Mouse (Mus musculus) liver, embryonic 11.5 days (tissue): ENCODE measurements around the gene Tent5b. TPM values are rescaled to one million over a fixed set of nuclear protein-coding genes. Genes with fewer than 3 reads are reported as not detected.

ENCODE experiments used
- ATAC-seq: fragments of 200-750 bp; cut with Nextera tagmentation; replicated peaks from 2 replicates; pipeline ENCODE4 v1.8.0; 2017; ENCODE audit warnings: moderate number of reproducible peaks, mild to moderate bottlenecking, moderate TSS enrichment, moderate library complexity; ENCODE audit not compliant: low FRiP score
- DNase-seq: peaks from one replicate; pipeline ENCODE4 v3.0.0-alpha.2; 2017; ENCODE audit warnings: low spot score
- H3K27ac ChIP-seq: fragments of 300-500 bp; sonication (generic); 2 replicates; pipeline ENCODE4 v1.5.1; 2014; ENCODE audit warnings: mild to moderate bottlenecking, low read depth, low read length, control low read depth
- H3K27me3 ChIP-seq: fragments of 300-500 bp; sonication (generic); replicated peaks from 2 replicates; pipeline ENCODE4 v1.6.1; 2014; ENCODE audit warnings: low read length, mixed read lengths; ENCODE audit not compliant: control insufficient read depth, insufficient read depth
- H3K36me3 ChIP-seq: fragments of 300-500 bp; sonication (generic); 2 replicates; pipeline ENCODE4 v1.6.1; 2014; ENCODE audit warnings: mild to moderate bottlenecking, low read length, moderate library complexity, mixed read lengths; ENCODE audit not compliant: control insufficient read depth, insufficient read depth
- H3K4me1 ChIP-seq: fragments of 300-500 bp; sonication (generic); replicated peaks from 2 replicates; pipeline ENCODE4 v1.6.1; 2014; ENCODE audit warnings: low read length, mixed read lengths; ENCODE audit not compliant: control insufficient read depth, insufficient read depth
- H3K4me2 ChIP-seq: fragments of 300-500 bp; sonication (generic); 2 replicates; pipeline ENCODE4 v1.6.1; 2014; ENCODE audit warnings: mild to moderate bottlenecking, control low read depth, moderate library complexity
- H3K4me3 ChIP-seq: fragments of 300-500 bp; sonication (generic); 2 replicates; pipeline ENCODE4 v1.5.1; 2014; ENCODE audit warnings: low read depth, low read length, control low read depth
- H3K9ac ChIP-seq: fragments of 300-500 bp; sonication (generic); 2 replicates; pipeline ENCODE4 v1.6.1; 2014; ENCODE audit warnings: low read depth, low read length, control low read depth
- H3K9me3 ChIP-seq: fragments of 300-500 bp; sonication (generic); 2 replicates; pipeline ENCODE4 v1.6.1; 2016; ENCODE audit warnings: low read length, inconsistent platforms, mixed read lengths; ENCODE audit not compliant: control insufficient read depth
- WGBS: fragments of 180-500 bp; shearing (Covaris S2); extraction: QIAGEN DNeasy Blood & Tissue Kit; methylation state at CpG from one replicate; pipeline ENCODE4 v1.1.7; 2014; 5-methylcytosine and 5-hydroxymethylcytosine counted together
- polyA plus RNA-seq: library from polyadenylated mRNA; unstranded; fragments of >200 nt; fragmentation: Nextera tagmentation; extraction: Ambion mirVana; gene quantifications from 2 replicates; pipeline ENCODE4 v1.2.1, GENCODE M21; 2014

Tent5b gene
- polyA plus RNA-seq, 1 experiment from 2014 or later, result not detected

DNA sequence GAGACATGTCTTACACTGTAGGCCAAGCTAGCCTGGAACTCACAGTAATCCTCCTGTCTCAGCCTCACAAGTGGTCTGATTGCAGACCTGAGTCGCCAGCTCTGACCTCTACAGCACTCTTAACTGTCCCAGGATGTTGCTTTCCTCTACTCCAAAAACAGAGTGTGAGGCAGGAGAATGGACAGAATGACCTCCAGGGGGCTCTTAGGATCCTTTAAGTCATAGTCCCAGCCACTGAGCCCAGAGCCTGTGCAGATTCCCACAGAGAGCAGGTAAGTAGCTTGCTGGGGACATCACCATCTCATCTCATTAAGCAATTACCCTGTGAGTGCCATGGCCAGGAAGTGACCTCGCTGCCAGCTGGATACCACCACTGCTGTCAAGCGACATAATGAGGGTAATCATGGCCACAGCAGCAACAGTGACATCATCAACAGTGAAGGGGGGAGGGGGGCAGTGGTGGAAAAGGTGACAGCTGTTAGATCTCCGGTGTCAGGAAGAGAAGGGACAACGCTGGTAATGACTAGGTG lies 19.1 kb upstream of the Tent5b start:
- Histone ChIP-seq H3K4me3 (no peak overlapping the region), H3K9ac (no peak overlapping the region), H3K27ac (no peak overlapping the region), H3K27me3 (no peaks in the 10 kb centered on the region), H3K4me1 (peaks cover 9% of the 10 kb centered on the region), H3K4me2 (no peak overlapping the region), H3K36me3 (no peaks in the 10 kb centered on the region), H3K9me3 (no peaks in the 10 kb centered on the region)
- ATAC-seq, result no peak
- DNase-seq, result no peak
- WGBS, result 43% methylated on average over 5 of the region's 5 CpGs

DNA sequence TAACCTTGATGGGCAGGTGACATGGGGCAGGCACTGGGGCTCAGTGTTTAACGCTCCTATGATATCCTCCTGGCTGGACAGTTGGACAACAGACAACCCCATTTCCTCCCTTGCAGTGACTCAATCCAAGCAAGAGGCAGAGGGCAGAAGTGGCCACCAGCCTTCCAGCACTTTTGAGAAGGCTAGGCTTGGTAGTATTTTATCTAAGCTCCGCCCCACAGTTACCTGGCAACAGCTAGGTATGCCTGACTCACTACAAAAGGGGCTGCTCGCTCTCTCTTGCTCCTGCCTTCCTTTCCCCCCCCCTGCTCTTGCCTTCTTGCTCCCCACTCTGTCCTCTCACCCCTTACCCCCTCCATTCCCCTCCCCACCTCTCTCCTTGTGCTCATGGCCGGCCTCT lies 18.6 kb upstream of the Tent5b start:
- no peak for DNase-seq
- Histone ChIP-seq H3K9me3 (no peaks in the 10 kb centered on the region), H3K4me1 (peaks cover 9% of the 10 kb centered on the region), H3K27ac (no peak overlapping the region), H3K27me3 (no peaks in the 10 kb centered on the region), H3K4me3 (no peak overlapping the region), H3K36me3 (no peaks in the 10 kb centered on the region), H3K9ac (no peak overlapping the region), H3K4me2 (no peak overlapping the region)
- WGBS, result 69% methylated on average over 4 of the region's 4 CpGs
- ATAC-seq, result no peak

DNA sequence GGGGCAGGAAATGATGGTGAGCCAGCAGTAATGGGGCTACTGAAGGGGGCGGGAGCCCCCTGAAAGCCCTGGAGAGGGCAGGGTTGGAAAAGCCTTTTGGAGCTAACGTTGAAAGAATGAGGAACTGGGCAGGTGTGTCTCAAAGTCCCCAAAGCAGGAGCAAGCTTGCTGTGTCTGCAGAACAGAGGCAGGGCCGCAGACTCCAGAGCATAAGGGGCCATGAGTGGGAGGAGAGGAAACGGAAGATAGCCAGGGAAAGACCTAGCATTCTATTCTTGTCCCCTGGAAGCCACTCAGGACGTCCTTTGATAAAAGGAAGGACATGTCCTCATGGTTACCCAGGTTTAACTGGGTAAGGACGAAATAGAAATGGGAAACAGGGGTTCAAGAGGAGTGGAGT lies 16.7 kb upstream of the Tent5b start:
- H3K4me3 ChIP-seq, result no peak overlapping the region
- H3K9ac ChIP-seq, result no peak overlapping the region
- ATAC-seq (no peak), DNase-seq (no peak)
- no peaks in the 10 kb centered on the region for H3K27me3 ChIP-seq
- H3K4me2 ChIP-seq, result no peak overlapping the region
- H3K27ac ChIP-seq, result peak overlapping the region; percentile 55; the same call in 1 of the 2 replicates
- WGBS, result 38% methylated on average over 6 of the region's 6 CpGs
- H3K9me3 ChIP-seq, result no peaks in the 10 kb centered on the region
- H3K36me3 ChIP-seq, result no peaks in the 10 kb centered on the region
- H3K4me1 ChIP-seq, result peaks cover 6% of the 10 kb centered on the region

DNA sequence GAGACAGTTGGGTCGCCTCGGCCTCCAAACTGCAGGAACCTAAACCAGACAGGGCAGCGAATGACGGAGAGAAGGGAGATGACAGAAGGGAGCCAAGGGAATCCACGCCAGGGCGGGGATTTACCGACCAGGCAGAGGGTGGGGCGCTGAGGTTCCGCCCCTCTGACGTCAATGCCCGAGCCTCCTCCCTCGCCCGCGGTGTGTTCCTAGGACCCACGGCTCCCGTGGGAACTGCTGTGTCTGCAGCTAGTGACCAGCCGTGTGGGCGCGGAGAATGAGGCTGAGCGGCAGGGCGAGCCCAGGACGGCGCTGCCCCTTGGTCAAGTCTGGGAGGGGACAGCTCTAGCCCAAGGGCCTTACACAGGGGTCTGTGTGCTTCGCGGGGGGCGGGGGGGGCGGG lies 11.9 kb upstream of the Tent5b start:
- ATAC-seq, result no peak; the same call in 1 of the 2 replicates
- Histone ChIP-seq H3K4me2 (peak overlapping the region; percentile 69), H3K4me3 (peak overlapping the region; percentile 45), H3K9ac (no peak overlapping the region; the same call in 1 of the 2 replicates), H3K36me3 (no peaks in the 10 kb centered on the region), H3K27me3 (peaks cover 14% of the 10 kb centered on the region), H3K9me3 (peaks cover 4% of the 10 kb centered on the region; the same call in 1 of the 2 replicates), H3K4me1 (peaks cover 7% of the 10 kb centered on the region), H3K27ac (no peak overlapping the region)
- DNase-seq, result peak; percentile 62
- WGBS, result under 1% methylated on average over 27 of the region's 27 CpGs

DNA sequence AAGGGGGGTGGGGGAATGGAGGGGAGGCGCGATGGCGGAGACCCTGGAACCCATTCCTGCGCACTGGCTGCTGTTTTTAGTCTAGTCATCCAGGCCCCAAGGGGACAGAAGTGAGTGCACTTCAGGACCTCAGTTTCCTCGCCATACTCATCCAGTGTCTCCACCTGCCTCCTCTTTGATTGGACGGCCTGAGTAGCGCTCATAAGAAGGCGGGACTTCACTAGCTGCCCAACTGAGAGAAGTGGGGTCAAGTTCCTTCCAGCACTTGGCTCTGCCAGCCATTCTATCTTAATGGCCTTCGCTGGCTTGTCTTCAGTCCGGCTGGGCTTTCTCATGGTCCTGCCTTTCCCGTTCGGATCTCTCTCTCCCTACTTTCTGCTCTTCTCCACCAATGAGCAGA lies 10.8 kb upstream of the Tent5b start:
- 24% methylated on average over 12 of the region's 12 CpGs for WGBS
- Histone ChIP-seq H3K36me3 (no peaks in the 10 kb centered on the region), H3K9me3 (peaks cover 4% of the 10 kb centered on the region; the same call in 1 of the 2 replicates), H3K27me3 (peaks cover 14% of the 10 kb centered on the region), H3K4me3 (no peak overlapping the region), H3K4me1 (peaks cover 6% of the 10 kb centered on the region; the same call in 1 of the 2 replicates), H3K27ac (no peak overlapping the region), H3K4me2 (peak overlapping the region; percentile 69), H3K9ac (no peak overlapping the region)
- ATAC-seq (no peak), DNase-seq (no peak)

DNA sequence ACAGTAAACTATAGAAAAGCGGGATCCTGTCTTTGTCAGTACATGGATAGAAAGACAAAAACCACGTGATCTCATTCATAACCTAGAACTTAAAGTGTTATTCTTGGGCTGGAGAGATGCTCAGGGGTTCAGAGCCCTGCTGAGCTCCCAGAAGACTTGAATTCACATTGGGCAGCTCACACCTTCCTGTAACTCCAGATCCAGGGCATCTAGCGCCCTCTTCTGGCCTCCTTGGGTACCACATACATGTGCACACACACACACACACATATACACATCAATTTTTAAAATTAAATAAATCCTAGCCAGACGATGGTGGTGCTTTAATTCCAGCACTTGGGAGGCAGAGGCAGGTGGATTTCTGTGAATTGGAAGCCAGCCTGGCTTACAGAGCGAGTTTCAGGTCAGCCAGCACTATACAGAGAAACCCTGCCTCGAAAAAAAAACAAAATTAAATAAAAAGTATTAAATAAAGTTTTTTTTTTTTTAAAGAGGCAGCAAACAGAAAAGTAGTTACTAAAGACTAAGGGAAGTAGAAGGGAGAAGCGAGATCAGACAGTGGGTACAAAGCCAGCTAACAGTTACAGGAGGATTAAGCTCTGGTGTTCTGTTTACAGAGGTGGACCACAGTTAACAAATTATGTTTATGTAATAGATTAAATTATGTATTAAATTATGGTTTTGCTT lies 8.7 kb upstream of the Tent5b start:
- Histone ChIP-seq H3K36me3 (no peaks in the 10 kb centered on the region), H3K27ac (no peak overlapping the region), H3K9ac (no peak overlapping the region), H3K4me3 (no peak overlapping the region), H3K27me3 (peaks cover 20% of the 10 kb centered on the region), H3K4me2 (no peak overlapping the region), H3K4me1 (peaks cover 6% of the 10 kb centered on the region; the same call in 1 of the 2 replicates), H3K9me3 (peaks cover 4% of the 10 kb centered on the region; the same call in 1 of the 2 replicates)
- ATAC-seq (no peak), DNase-seq (no peak)
- WGBS, result 77% methylated on average over 7 of the region's 7 CpGs

DNA sequence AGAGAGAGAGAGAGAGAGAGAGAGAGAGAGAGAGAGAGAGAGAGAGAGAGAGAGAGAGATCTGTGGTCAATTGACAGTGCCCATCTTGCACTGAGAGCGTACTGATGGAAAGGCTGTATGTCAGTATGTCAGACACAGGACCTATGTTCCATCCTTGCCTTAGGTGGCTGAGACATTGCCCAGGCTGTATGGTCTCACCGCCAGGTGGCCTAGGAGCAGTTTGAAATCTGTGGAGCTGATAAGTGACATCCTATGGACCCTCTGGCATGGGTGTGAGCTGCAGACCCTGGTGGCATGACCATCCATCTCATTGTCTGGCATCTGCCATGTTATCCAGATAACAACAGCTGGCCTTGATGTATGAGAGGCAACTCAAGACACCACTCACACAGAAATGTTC lies 6.1 kb upstream of the Tent5b start:
- ATAC-seq (no peak), DNase-seq (no peak)
- H3K27ac ChIP-seq, result no peak overlapping the region
- peaks cover 3% of the 10 kb centered on the region; the same call in 1 of the 2 replicates for H3K4me1 ChIP-seq
- H3K4me3 ChIP-seq, result no peak overlapping the region
- no peak overlapping the region for H3K4me2 ChIP-seq
- 37% methylated on average over 2 of the region's 2 CpGs for WGBS
- no peak overlapping the region for H3K9ac ChIP-seq
- peaks cover 30% of the 10 kb centered on the region for H3K27me3 ChIP-seq
- peaks cover 4% of the 10 kb centered on the region; the same call in 1 of the 2 replicates for H3K9me3 ChIP-seq
- no peaks in the 10 kb centered on the region for H3K36me3 ChIP-seq

DNA sequence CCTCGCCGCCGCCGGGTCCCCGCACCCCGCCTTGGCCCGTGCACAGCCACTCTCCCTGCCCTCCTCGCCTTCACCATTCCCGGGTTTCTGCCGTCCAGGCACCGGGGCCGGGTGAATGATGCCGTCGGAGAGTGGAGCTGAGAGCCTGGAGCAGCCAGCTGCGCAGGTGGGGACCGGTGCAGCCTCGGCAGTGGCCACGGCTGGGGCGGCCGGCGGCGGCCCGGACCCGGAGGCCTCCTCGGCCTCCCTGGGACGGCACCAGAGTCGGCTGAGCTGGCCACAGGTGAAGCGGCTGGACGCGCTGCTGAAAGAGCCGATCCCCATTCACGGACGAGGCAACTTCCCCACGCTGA lies 229 bp downstream of the Tent5b start:
- H3K4me2 ChIP-seq, result peak overlapping the region; percentile 77
- H3K27ac ChIP-seq, result no peak overlapping the region
- DNase-seq (no peak), ATAC-seq (no peak)
- peaks cover 65% of the 10 kb centered on the region for H3K27me3 ChIP-seq
- peaks cover 12% of the 10 kb centered on the region for H3K4me1 ChIP-seq
- 7% methylated on average over 34 of the region's 34 CpGs for WGBS
- no peaks in the 10 kb centered on the region for H3K36me3 ChIP-seq
- H3K9me3 ChIP-seq, result no peaks in the 10 kb centered on the region
- peak overlapping the region; percentile 40; the same call in 1 of the 2 replicates for H3K9ac ChIP-seq
- H3K4me3 ChIP-seq, result peak overlapping the region; percentile 49

DNA sequence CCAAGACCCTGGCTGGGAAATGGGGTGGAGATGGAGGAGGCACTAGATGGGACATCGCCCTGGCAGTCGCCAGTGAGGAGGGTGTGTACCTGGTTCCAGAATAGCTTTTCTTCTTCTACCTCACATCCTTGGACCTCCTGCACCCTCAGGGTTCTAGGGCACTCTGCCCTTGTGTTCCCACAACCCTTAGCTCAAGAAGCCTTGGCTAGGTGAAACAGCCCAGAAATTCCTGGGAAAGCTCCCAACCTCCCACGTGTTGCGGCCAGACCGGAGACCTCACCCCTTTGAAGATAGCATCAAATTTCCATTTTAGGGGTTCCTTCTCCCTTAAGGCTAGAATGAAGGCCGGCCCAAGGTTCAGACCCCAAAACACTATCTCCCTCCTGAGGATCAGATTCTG lies 822 bp downstream of the Tent5b start:
- Histone ChIP-seq H3K9me3 (no peaks in the 10 kb centered on the region), H3K4me2 (peak overlapping the region; percentile 77), H3K9ac (no peak overlapping the region), H3K27ac (no peak overlapping the region), H3K4me1 (peaks cover 12% of the 10 kb centered on the region), H3K36me3 (no peaks in the 10 kb centered on the region), H3K27me3 (peaks cover 67% of the 10 kb centered on the region), H3K4me3 (peak overlapping the region; percentile 49)
- ATAC-seq (no peak), DNase-seq (no peak)
- 41% methylated on average over 6 of the region's 6 CpGs for WGBS
